Mouse (Mus musculus) stomach, embryonic 14.5 days (tissue): ENCODE results near the gene Chadl. TPM values are rescaled to one million over a fixed set of nuclear protein-coding genes. Genes with fewer than 3 reads are reported as not detected.
A peak's percentile ranks its signal among the peaks of the same experiment; 100 is the strongest.

Source experiments
- ATAC-seq: fragments of 200-750 bp; cut with Nextera tagmentation; 2 replicates; pipeline ENCODE4 v1.8.0; 2017; ENCODE audit warnings: low read depth, moderate TSS enrichment; ENCODE audit not compliant: insufficient number of reproducible peaks, insufficient read depth, low FRiP score
- H3K27ac ChIP-seq: fragments of 300-500 bp; sonication (generic); 2 replicates; pipeline ENCODE4 v1.5.1; 2014; ENCODE audit warnings: mild to moderate bottlenecking, low read length, moderate library complexity, mixed read lengths
- H3K27me3 ChIP-seq: fragments of 300-500 bp; sonication (generic); 2 replicates; pipeline ENCODE4 v1.6.1; 2014; ENCODE audit warnings: low read length, control low read depth, mixed read lengths; ENCODE audit not compliant: control insufficient read depth, insufficient read depth
- H3K36me3 ChIP-seq: fragments of 300-500 bp; sonication (generic); 2 replicates; pipeline ENCODE4 v1.6.1; 2014; ENCODE audit warnings: mild to moderate bottlenecking, control low read depth, low read length, moderate library complexity, mixed read lengths; ENCODE audit not compliant: control insufficient read depth, insufficient read depth
- H3K4me1 ChIP-seq: fragments of 300-500 bp; sonication (generic); 2 replicates; pipeline ENCODE4 v1.6.1; 2014; ENCODE audit warnings: low read length, control low read depth, mixed read lengths; ENCODE audit not compliant: control insufficient read depth, insufficient read depth
- H3K4me2 ChIP-seq: fragments of 300-500 bp; sonication (generic); replicated peaks from 2 replicates; pipeline ENCODE4 v1.6.1; 2014; ENCODE audit warnings: low read depth, low read length, control low read depth
- H3K4me3 ChIP-seq: fragments of 300-500 bp; sonication (generic); 2 replicates; pipeline ENCODE4 v1.5.1; 2014; ENCODE audit warnings: low read depth, low read length, control low read depth
- H3K9ac ChIP-seq: fragments of 300-500 bp; sonication (generic); replicated peaks from 2 replicates; pipeline ENCODE4 v1.6.1; 2014; ENCODE audit warnings: low read depth, mild to moderate bottlenecking, control low read depth, low read length, moderate library complexity, mixed read lengths
- H3K9me3 ChIP-seq: fragments of 300-500 bp; sonication (generic); 2 replicates; pipeline ENCODE4 v1.6.1; 2016; ENCODE audit warnings: low read depth, low read length, control low read depth; ENCODE audit not compliant: control insufficient read depth
- WGBS: fragments of 180-500 bp; shearing (Covaris S2); extraction: QIAGEN DNeasy Blood & Tissue Kit; methylation state at CpG from one replicate; pipeline ENCODE4 v1.1.7; 2014; 5-methylcytosine and 5-hydroxymethylcytosine counted together
- polyA plus RNA-seq: library from polyadenylated mRNA; unstranded; fragments of >200 nt; fragmentation: Nextera tagmentation; extraction: Ambion mirVana; gene quantifications from 2 replicates; pipeline ENCODE4 v1.2.1, GENCODE M21; 2014

Chadl gene
- polyA plus RNA-seq, 1 experiment from 2014 or later, result 4.7 TPM

DNA sequence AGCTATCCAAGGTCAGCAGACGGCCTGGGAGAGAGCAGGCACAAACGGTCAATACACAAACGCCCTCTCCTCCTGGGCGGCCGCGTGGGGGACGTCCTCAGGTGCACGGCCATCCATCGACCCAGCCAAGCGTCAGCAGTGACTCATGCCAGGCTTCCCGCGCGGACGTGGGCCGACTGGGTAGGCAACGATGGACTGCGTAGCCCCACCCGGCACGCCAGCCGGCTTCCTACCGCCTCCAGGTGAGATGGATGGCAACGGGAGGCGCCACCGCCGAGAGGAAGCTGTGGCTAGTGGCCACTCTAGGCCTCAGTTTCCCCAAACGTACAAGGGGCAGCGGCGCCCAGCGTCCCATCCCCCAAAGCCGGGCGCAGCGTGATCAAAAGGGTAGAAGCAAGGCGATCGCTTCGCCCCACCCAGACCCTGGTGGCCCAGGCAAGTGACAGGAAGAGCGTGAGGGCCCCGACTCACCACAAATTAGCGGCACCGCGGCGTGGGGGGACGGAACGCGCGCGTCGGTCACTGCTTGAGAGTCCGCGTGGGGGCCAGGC lies 32.2 kb upstream of the Chadl start:
- WGBS, result under 1% methylated on average over 49 of the region's 49 CpGs
- Histone ChIP-seq H3K27ac (peak overlapping the region; percentile 84), H3K9me3 (no peaks in the 10 kb centered on the region), H3K9ac (peak overlapping the region; percentile 71), H3K4me3 (peak overlapping the region; percentile 99), H3K36me3 (peaks cover 5% of the 10 kb centered on the region; the same call in 1 of the 2 replicates), H3K4me2 (peak overlapping the region; percentile 90), H3K4me1 (peaks cover 9% of the 10 kb centered on the region), H3K27me3 (no peaks in the 10 kb centered on the region)
- ATAC-seq, result peak; percentile 46; the same call in 1 of the 2 replicates

DNA sequence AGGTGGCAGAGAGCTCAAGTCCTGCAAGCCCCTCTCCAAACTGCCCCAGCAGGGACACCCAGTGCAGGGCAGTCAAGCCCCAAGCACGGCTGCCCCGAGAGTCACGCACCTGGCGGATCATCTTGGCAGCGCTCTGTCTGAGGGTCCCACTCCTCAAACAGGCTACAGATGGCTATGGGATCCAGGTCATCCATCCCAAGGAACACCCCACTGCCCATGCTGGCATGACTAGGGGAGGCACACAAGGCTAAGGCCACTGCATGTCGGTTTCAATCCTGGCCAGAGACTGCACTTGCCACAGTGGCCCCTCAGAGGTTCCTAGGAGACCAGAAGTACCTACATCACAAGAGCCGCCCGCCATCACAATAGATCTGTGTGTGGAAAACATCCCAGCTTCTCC lies 28.9 kb upstream of the Chadl start:
- WGBS, result 96% methylated on average over 8 of the region's 8 CpGs
- Histone ChIP-seq H3K36me3 (peaks cover 36% of the 10 kb centered on the region), H3K4me3 (no peak overlapping the region), H3K27ac (no peak overlapping the region), H3K27me3 (no peaks in the 10 kb centered on the region), H3K4me1 (peaks cover 9% of the 10 kb centered on the region), H3K9me3 (no peaks in the 10 kb centered on the region), H3K9ac (no peak overlapping the region), H3K4me2 (no peak overlapping the region)
- no peak for ATAC-seq

DNA sequence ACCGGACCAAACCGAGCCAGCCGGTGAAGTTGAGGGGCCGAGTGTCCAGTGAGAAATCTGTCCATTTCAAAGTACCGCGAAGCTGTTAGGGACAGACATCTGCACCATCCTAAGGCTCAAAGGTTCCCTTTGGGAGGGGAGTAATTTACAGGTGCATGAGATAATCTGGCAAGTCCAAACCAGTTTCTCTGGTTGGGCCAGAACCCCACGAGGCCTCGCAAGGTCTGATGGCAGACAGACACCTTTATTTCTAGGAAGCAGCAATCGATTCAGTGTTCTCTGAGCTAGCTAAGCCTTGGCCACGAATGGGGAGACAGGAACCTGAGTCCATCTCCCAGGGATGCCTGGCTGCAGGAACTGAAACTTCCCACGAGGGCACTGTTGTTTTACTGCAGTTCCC lies 26.6 kb upstream of the Chadl start:
- Histone ChIP-seq H3K4me3 (no peak overlapping the region), H3K4me2 (no peak overlapping the region), H3K27ac (no peak overlapping the region), H3K36me3 (peaks cover 59% of the 10 kb centered on the region), H3K9me3 (no peaks in the 10 kb centered on the region), H3K27me3 (no peaks in the 10 kb centered on the region), H3K9ac (no peak overlapping the region), H3K4me1 (peaks cover 9% of the 10 kb centered on the region)
- WGBS, result 90% methylated on average over 11 of the region's 11 CpGs
- no peak for ATAC-seq

GRCm38 (mm10) chr15:81722361-81722760 lies 25.3 kb upstream of the Chadl start:
- peaks cover 69% of the 10 kb centered on the region for H3K36me3 ChIP-seq
- no peak for ATAC-seq
- H3K9ac ChIP-seq, result no peak overlapping the region
- no peaks in the 10 kb centered on the region for H3K9me3 ChIP-seq
- H3K4me2 ChIP-seq, result no peak overlapping the region
- no peaks in the 10 kb centered on the region for H3K27me3 ChIP-seq
- 95% methylated on average over 5 of the region's 5 CpGs for WGBS
- no peaks in the 10 kb centered on the region for H3K4me1 ChIP-seq
- H3K4me3 ChIP-seq, result no peak overlapping the region
- H3K27ac ChIP-seq, result no peak overlapping the region

DNA sequence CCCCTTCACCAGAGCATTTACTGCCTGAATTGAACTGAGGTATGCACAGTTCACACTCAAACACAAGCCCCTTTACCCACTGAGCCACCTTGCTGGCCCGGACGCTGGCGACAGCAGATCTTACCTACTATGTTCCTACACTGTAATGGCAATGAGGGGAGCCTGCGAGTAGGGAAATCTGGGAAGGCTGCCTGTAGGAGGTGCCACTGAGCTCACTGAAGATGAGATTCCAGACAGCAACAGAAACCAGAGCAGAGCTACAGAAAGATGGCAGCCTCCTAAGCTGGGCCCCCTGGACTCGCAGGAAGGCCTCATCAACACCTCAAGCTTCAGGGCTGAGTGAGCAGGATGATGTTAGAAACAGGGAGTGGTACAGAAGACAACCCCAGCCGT lies 22.0 kb upstream of the Chadl start:
- Histone ChIP-seq H3K9ac (no peak overlapping the region), H3K4me3 (no peak overlapping the region), H3K36me3 (peaks cover 89% of the 10 kb centered on the region), H3K4me2 (no peak overlapping the region), H3K27ac (no peak overlapping the region), H3K4me1 (no peaks in the 10 kb centered on the region), H3K27me3 (no peaks in the 10 kb centered on the region), H3K9me3 (no peaks in the 10 kb centered on the region)
- WGBS, result 82% methylated on average over 6 of the region's 6 CpGs
- ATAC-seq, result no peak

DNA sequence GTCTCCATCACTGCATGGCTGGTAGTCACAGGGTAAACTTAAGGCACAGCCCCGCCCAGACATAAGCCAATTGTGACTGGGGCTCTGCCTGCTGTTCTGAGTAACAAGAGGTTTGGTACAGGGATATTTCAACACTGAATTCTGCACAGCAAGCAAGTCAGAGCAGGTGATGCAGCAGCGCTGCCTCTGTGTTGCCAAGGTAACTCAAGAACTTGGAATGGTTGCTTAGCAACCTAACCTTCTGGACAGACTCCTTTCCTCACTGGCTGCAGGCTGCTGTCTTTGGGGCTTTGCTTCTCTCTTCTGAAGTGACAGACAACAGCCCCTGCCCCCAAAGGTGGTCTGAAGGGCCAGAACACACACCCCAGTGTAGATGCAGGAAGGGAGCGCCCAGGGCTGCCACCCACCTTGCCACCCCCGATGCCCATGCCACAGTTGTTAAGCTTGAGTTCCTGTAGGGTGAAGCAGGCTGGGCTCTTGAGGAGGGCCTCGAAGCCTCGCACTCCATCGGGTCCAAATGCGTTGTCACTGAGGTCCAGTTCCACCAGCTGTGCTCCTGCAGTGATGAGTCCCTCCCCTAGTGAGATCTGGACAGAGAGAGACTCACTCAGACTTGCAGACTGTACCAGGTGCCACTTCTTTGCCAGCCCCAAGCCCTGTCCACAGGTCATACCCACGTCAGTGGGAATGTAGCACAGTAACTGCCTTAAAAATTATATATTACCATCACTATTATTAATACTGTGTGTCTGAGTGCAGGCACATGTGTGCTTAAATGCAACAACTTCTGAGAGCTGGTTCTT lies 21.4 kb upstream of the Chadl start:
- peaks cover 89% of the 10 kb centered on the region for H3K36me3 ChIP-seq
- no peak overlapping the region for H3K4me3 ChIP-seq
- ATAC-seq, result no peak
- WGBS, result 88% methylated on average over 9 of the region's 9 CpGs
- H3K9me3 ChIP-seq, result no peaks in the 10 kb centered on the region
- H3K4me1 ChIP-seq, result no peaks in the 10 kb centered on the region
- no peak overlapping the region for H3K4me2 ChIP-seq
- no peaks in the 10 kb centered on the region for H3K27me3 ChIP-seq
- H3K27ac ChIP-seq, result no peak overlapping the region
- H3K9ac ChIP-seq, result no peak overlapping the region

DNA sequence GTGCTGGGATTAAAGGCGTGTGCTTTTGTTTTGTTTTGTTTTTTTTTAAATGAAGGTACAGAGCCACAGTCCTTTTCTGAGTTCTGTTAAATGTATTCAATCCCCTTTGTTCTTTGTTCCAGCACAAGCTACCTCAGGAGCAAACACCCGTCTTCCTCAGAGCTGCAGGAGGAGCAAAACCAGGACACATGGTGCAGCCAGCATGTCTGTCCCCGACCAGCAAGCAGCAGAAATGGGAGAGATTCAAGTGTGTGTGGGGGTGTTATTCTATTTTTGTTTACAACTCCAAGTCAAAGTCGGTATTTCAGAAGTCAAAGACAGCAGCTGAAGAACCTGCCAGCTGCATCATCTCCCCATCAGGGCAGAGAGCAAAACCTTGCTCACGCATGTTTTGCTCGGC lies 16.7 kb upstream of the Chadl start:
- Histone ChIP-seq H3K36me3 (peaks cover 79% of the 10 kb centered on the region), H3K27me3 (no peaks in the 10 kb centered on the region), H3K4me2 (no peak overlapping the region), H3K4me3 (no peak overlapping the region), H3K9me3 (no peaks in the 10 kb centered on the region), H3K4me1 (no peaks in the 10 kb centered on the region), H3K27ac (no peak overlapping the region), H3K9ac (no peak overlapping the region)
- WGBS, result 78% methylated on average over 6 of the region's 6 CpGs
- ATAC-seq, result no peak

GRCm38 (mm10) chr15:81710801-81711200 lies 13.7 kb upstream of the Chadl start:
- Histone ChIP-seq H3K4me3 (no peak overlapping the region), H3K4me2 (no peak overlapping the region), H3K4me1 (no peaks in the 10 kb centered on the region), H3K36me3 (peaks cover 76% of the 10 kb centered on the region), H3K9ac (no peak overlapping the region), H3K27me3 (no peaks in the 10 kb centered on the region), H3K27ac (no peak overlapping the region), H3K9me3 (no peaks in the 10 kb centered on the region)
- 77% methylated on average over 4 of the region's 4 CpGs for WGBS
- no peak for ATAC-seq
